Mouse (Mus musculus): ENCODE results near the gene Rgs10.

Gene Rgs10

DNA sequence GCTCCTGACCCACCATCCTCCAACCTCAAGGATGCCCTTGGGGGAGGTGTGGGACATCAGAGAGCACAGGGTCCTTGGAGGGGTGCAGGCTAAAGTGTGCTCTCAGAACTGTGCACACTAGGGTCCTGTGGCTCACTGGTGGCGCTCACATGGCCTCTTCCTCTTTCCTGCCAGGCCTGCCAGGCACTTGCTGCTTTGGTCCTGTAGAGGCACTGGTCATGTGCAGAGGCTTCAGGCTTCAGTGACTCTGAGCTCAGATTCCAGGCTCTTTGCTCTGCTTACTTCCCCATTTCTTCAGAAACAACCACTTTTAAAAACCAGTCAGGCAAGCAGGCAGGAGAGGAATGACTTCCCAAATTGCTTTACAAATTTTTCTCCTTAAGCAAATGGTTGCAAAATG, 85.7 kb downstream of the Rgs10 start:
- DNase-seq = no peak

DNA sequence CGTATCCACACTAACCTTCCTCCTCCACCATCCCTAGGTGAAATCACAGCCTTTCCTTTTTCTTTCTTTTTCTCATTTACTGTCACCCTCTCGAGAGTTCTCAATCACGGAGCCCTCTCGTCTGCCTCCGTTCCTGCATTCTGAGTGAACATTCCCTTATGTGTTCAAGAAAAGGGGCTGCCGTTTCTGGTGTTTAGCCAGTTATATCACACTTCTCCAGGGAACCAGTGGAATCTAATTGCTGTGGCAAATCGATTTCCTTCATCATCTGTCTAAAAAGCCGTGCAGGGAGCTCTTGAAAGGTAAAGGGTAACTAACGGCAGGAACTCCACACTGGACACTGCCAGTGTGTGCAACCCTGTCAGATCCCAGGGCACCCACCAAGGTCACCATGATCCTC, 87.6 kb downstream of the Rgs10 start:
- DNase-seq = no peak

DNA sequence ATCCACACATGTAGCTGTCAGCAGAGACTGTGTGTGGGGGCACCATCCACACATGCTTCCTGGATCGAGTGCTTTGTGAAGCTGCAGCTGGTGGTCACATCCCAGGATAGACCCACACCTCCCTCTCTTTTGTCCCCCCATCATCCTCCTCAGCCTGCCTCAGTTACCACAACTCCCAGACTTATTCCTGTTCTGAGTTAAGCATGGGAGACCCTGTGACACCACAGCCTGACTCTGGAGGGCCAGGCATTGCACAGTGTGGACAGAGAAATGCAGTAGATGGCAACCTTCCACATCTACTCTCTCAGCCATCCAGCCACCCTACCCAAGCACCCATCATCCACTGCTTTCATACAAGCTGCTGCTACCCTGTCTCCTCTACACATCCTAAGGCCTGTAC, 93.6 kb downstream of the Rgs10 start:
- DNase-seq = no peak

All from cerebellum, adult 11 months (tissue).